Mouse (Mus musculus): ENCODE results near the gene Gnb1.
A peak's percentile ranks its signal among the peaks of the same experiment; 100 is the strongest.

Gene Gnb1

DNA sequence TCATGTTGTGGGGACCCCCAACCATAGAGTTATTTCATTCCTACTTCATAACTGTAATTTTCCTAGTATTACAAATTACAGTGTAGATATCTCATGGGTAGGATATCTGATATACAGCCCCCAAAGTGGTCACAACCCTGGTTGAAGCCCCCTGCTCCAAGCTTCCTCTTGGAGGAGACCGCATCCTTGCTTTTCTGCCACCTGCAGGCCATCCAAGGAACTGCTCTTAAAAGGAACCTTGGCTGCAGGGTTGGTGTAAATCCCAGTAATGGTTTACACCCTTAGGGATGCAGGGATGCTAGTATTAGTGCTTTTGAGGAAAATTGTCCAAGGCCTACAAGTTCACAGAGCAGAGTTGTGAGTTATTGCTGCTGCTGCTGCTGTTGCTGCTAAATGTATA lies 89.3 kb downstream of the Gnb1 start:
- peak; percentile 90 for DNase-seq

DNA sequence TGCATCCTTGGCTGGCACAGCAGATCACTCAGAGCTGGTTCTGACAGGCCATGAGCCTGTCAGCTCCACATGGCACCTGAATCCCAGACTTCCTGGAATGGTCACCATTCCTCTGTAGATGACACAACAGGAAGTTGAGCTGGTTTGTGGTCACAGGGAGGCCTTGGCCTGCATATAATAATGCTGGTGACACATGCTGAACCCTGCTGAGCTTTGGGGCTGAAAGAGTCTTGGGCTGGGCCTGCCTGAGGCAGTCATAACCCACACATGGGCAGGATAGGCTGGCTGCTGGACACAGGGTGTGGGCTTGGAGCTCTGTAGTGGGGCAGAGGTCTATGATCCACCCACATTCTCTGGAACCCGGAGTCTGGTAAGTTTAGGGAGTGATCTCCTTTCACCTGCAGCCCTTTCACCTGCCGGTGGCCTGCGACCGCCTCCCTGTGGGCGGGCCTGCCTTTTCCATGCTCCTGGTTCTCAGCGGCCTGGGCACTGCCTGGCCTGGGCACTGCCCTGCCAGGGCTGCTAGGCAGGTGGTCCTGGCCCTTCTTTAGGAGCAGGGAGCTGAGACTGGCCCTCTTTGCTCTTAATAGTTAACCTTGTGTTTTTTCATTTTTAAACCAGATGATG lies 91.2 kb downstream of the Gnb1 start:
- peak; percentile 90 for DNase-seq

DNA sequence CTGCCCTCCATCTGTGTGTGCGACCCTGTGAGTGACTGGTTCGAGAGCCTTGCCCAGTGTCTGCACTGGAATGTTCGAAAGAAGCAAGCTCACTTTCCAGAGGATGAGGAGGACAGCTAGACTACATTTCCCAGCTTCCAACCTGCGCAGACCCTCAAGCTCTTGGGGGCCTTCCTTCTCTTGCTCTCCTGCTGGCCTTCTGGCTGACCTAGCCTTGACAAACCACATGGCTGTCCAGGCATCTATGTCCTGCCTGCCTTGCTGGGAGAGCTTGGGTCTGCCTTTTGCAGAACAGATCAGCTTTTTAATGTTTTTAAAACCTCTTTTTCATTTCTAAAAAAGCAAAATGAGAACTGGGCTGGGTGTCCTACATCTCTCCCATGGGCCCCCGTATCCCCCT lies 98.2 kb downstream of the Gnb1 start:
- DNase-seq = peak; percentile 91

DNA sequence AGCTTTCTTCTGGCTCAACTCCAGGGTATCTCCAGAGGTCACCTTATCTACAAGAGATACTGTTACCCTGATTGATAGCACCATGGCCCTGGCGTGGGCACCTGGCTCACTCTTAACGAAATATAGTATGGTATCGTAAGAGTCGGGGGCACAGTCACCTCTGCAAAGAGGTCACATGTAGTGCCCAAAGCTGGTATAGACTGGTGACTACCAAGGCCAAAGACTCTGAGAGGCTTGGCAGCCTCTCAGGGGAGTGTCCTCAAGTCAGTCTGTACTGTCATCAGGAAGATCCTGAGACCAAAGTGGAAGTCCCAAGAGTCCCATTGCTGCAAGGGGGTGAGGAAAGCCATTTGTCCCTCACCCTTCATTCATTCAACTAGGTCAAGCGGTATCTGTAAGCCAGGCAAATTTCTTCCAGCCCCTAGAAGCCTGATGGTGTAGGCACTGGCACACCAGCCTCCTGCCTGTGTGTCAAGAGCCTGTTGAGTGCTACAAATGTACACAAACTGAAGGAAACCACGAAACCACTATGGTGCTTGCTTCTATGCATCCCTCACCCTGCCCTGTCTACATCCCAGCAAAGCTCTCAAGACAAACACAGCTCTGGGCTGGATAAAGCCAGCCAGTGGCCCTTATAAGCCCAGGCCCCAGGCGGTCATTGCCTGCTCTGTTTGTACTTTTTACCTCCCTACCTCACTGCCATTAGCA lies 100.0 kb downstream of the Gnb1 start:
- DNase-seq = no peak

DNA sequence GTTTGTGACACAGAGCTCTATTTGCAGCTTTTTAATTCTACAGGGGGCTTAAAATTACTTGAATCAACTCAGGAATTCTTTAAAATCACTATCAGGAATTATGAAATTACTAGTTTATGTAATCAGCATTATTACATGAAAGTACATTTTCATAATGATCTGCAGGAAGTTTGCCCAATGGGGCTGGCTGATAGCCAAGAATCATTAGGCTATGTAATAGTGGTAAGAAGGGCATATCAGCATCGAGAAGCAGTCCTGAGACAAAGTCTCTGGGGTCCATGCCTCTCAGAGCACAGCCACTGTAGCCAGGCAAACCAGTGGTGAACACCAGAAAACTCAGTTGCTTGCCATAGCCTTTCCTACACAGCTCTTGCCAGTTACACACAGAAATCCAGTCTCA lies 102.6 kb downstream of the Gnb1 start:
- DNase-seq = no peak

DNA sequence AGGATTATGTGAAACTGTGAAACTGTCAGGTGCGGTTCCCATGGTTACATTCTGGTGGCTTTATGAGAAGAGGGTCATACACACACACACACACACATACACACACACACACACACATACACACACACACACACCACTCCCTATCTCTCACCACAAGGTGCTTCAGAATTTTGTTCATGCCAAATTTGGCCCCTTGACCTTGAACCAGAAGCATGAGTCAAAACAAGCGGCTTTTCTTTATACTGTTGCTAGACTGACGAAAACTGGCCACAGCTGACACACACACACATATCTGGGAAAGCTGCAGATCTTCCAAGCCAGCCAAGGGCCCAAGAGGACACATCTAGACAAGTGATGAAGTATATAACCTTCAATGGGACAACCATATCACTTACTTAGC lies 104.6 kb downstream of the Gnb1 start:
- DNase-seq = no peak

DNA sequence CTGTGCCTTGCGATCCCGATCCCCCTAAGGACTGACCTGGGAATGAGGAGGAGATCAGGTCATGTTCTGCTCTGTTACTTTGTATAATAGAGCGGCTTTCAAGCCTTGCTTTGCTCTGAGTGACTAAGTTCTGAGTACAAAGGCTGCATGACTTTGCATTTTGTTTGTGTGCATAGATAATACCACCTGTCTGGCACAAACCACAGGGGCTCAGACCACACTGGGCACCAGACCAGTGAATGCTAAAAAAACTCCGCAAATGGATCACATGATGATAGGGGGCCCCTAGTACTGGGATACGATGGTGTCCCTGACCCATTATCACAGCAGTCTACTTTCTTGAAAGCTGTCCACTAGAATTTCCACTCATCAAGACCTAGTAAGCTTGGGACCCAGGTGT lies 105.4 kb downstream of the Gnb1 start:
- DNase-seq = no peak

DNA sequence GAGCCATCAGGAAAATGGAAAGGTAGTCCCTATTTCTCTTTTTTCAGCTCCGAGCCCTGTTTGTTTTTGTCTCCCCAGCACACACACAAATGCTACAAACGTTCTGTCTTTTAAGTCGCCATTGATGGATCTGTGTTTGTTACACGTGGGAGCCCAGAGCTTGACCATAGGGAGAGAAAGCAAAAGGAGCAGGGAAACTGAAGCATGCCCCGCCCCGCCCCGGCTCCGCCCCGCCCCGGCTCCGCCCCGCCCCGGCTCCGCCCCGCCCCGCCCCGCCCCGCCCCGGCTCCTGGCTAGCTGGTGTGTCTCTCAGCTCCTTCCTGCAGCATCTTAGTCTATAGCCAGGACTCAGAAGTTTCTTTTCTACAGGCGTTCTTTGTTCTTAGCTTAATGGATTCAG lies 107.4 kb downstream of the Gnb1 start:
- no peak for DNase-seq

DNA sequence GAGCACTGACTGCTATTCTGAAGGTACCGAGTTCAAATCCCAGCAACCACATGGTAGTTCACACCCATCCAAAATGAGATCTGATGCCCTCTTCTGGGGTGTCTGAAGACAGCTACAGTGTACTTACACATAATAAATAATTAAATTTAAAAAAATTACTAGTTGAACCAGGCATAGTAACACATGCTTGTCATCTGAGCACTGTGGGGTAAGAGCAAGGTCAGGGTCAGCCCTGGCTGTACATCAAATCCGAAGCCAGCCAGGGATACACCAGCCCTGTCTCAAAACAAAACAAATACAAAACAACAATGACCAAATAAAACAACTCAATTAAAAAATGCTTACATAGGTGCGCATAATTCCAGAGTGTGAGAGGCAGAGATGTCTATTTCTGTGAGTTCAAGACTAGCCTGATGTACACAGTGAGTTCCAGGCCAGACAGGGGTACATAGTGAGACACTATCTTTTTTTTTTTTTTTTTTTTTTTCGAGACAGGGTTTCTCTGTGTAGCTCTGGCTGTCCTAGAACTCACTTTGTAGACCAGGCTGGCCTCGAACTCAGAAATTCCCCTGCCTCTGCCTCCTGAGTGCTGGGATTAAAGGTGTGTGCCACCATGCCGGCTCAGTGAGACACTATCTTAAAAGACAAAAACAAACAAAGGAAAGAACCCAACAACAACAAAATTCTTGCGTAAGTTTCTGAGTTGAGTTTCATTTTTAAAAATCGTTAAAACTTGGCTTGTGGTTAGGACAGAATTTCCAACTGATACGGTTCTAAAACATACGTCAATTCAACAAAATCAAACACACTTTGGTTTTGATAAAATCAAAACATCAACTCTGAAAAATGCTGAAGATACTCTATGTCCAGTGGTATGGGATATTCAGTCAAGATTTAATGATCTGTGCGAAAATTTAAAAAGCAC lies 109.0 kb downstream of the Gnb1 start:
- DNase-seq = no peak

DNA sequence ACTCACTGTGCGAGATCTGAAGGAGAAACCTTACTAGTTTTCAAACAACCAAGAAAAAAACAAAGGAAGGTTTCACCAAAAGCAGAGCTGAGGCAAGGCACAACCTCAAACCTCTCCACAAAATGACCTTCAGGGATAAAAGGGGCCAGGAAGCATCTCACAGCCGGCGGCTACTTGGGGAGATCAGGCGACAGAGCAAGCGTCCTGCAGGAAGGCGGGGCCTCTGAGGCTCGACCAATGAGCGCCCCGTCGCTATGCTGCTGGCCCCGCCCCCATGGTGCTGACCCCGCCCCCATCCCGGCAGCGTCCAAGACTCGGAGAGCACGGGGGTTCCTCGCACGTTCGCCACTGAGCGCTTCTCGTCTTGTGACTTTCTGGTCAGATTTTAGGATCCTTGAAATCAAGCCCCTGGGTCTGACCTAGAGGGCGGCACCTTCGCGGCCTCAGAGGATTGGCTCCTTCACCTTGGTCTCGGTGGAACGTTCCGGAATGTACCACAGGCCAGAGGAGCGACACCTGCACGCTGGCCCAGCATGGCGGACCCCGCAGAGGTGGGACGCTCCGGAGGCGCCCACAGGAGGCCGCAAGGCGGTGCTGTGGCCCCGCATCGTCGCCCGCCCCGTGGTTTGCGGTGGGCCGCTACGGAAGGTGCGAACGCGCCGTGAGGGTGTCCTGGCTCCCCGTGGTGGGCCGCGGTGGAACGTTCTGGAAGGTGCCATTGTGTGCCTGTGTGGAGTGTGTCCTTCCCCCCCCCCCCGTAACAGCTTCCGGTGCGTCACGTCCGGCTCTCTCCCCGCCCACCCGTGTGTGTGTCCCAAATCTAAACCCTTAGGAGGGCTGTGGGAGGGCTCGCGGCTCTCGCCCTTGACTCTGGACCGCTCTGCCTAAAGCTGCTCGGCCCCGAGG lies 110.2 kb downstream of the Gnb1 start, which contains the start of gene Slc35e2:
Slc35e2 (plus strand) TSS at position 326 of the 906 bp plus-strand sequence.
- peak; percentile 99 for DNase-seq

DNA sequence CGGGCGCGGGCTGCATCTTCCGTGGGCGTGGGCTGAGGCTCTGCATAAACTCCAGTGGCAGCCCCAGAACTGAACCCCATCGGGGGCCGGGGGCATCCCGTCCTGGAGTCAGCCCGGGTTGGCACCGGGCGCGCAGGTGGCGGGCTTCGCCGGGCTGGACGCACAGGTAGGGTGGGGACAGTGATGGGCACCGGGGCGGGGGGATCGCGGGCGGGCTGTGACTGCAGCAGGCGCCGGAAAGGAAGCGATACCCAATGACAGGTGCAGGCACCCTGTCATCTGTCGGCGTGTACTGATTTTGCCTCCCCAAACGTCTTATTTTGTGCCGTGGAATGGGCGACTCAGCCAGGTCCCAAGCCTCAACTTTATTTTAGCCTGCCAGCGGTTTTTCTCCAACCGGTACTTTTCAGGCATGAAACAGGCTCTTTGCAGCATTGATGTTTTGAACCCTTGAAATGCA lies 110.9 kb downstream of the Gnb1 start:
- DNase-seq = no peak

DNA sequence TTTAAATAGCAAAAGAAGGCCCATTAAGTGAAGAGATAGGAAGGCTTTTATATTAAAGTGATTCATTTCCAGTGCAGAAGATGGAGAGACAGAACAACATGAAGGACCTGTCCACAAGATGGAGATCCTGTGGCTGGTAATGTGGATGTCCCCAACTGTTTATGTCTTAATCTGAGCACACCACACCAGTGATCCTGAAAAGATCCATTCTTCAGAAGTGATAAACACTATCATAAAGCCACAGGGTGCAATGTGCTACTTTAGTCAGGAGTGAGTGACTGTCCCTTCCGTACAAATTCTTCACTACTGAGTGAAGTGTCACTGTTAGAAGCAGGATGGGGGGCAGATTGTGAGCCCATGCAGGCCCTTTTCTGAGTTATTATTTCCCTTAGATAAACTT lies 111.6 kb downstream of the Gnb1 start:
- peak; percentile 52 for DNase-seq

DNA sequence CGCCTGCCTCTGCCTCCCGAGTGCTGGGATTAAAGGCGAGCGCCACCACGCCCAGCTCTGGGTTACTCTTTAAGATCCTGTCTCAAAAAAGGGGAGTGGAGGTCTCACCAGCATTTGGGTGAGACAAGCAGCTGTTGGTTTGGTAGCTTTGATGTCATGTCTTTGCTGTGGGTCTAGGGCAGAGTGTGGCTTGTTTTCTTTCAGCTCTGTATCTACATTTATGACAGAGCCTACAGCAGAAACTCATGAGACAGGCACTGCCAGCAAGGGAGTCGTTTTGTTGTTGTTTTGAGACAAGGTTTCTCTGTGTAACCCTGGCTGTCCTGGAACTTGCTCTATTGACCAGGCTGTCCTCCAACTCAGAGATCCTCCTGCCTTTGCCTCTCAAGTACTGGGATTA lies 112.6 kb downstream of the Gnb1 start:
- DNase-seq = peak; percentile 37

DNA sequence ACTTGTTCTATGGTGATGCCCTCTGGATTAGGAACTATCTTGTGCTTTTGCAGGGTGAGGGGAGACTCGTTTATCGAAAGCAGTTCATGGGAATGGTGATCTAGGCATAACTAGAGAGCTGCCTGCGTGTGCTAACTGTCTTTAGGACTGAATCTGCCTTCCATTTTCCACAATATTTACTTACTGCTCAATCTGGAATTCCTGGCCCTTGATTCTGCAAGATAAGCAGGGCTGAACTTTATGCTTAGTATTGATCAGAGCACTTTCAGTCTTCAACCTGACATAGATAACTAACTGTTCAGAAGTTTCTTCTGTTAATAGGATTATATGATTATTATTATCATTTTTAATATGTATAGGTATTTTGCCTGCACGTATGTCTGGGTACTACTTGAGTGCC lies 114.0 kb downstream of the Gnb1 start:
- peak; percentile 4 for DNase-seq

DNA sequence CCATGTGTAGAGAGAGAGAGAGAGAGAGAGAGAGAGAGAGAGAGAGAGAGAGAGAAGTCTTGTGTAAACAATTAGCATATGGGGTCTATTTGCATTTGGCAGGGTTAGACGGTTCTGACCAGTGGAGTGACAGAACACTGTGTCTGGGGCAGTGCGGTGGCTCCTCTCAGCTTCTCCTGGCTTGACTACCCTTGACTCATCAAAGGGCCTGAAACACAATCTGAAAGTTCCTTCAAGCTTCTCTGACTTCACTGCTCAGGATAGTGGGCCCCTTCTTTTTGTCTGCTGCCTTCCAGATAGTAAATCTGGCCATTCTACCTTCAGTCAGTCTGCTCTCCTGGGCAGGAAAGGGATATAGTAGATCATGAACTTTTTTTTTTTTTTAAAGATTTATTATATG lies 115.7 kb downstream of the Gnb1 start:
- DNase-seq = peak; percentile 21

Measured in heart, adult 11 months (tissue).